Mouse (Mus musculus) bone marrow macrophage, adult 2 months (primary cell): Measurements from ENCODE around the gene Zfp365. TPM values are rescaled to one million over a fixed set of nuclear protein-coding genes. Genes with fewer than 3 reads are reported as not detected.

Source experiments
- H3K27ac ChIP-seq: 2 replicates; pipeline ENCODE4 v1.5.1; 2012; ENCODE audit warnings: low read depth, low read length; ENCODE audit not compliant: insufficient read depth
- H3K4me1 ChIP-seq: 2 replicates; pipeline ENCODE4 v1.6.1; 2012; ENCODE audit warnings: low read length; ENCODE audit not compliant: control insufficient read depth, insufficient read depth
- H3K4me3 ChIP-seq: 2 replicates; pipeline ENCODE4 v1.5.1; 2012; ENCODE audit warnings: mild to moderate bottlenecking, low read length, moderate library complexity; ENCODE audit not compliant: insufficient read depth
- CTCF ChIP-seq: IDR thresholded peaks from 2 replicates; pipeline ENCODE4 v1.5.1; 2012; ENCODE audit warnings: low read depth, mild to moderate bottlenecking, low read length, moderate library complexity
- POLR2A ChIP-seq: IDR thresholded peaks from 2 replicates; pipeline ENCODE4 v1.6.1; 2012; ENCODE audit warnings: mild to moderate bottlenecking, low read depth, low read length, borderline replicate concordance
- polyA plus RNA-seq: library from polyadenylated mRNA; stranded (reverse); fragments of >200 nt; gene quantifications from 2 replicates; pipeline ENCODE4 v1.2.4, GENCODE M21; 2012; ENCODE audit not compliant: missing spikeins, insufficient read depth, insufficient read length

Zfp365 gene
- polyA plus RNA-seq: not detected in 2 replicates

- peak within 1 kb of the TSS; percentile 77 for H3K4me3 ChIP-seq
- H3K27ac ChIP-seq: no peak within 1 kb of the TSS
- H3K4me1 ChIP-seq: no peaks in the 10 kb centered on the region
- no peak for TF ChIP-seq POLR2A
- no peak for TF ChIP-seq CTCF
Measured at GRCm38 (mm10) chr10:67912337-67912776, at the start of gene Zfp365. Gene Zfp365 (minus strand): TSS chr10:67912662.

GRCm38 (mm10) chr10:67959982-67960381 lies 47.5 kb upstream of the Zfp365 start:
- no peak overlapping the region for H3K4me3 ChIP-seq
- peak overlapping the region; percentile 64 for H3K27ac ChIP-seq
- peaks cover 12% of the 10 kb centered on the region for H3K4me1 ChIP-seq
- TF ChIP-seq POLR2A: no peak
- TF ChIP-seq CTCF: no peak

- Histone ChIP-seq H3K4me3 (no peak overlapping the region), H3K4me1 (peaks cover 12% of the 10 kb centered on the region), H3K27ac (no peak overlapping the region)
- TF ChIP-seq POLR2A (no peak), CTCF (no peak)
Measured at GRCm38 (mm10) chr10:67955982-67956381, 43.5 kb upstream of the Zfp365 start.

GRCm38 (mm10) chr10:67951690-67952089 lies 39.2 kb upstream of the Zfp365 start:
- no peak for TF ChIP-seq POLR2A
- no peak for TF ChIP-seq CTCF
- Histone ChIP-seq H3K4me3 (no peak overlapping the region), H3K4me1 (no peaks in the 10 kb centered on the region), H3K27ac (no peak overlapping the region)

- Histone ChIP-seq H3K4me1 (no peaks in the 10 kb centered on the region), H3K4me3 (no peak overlapping the region), H3K27ac (no peak overlapping the region)
- TF ChIP-seq CTCF: no peak
- TF ChIP-seq POLR2A: no peak
Measured at GRCm38 (mm10) chr10:67950059-67950748, 37.7 kb upstream of the Zfp365 start.

- Histone ChIP-seq H3K4me1 (no peaks in the 10 kb centered on the region), H3K27ac (no peak overlapping the region), H3K4me3 (no peak overlapping the region)
- TF ChIP-seq CTCF (no peak), POLR2A (no peak)
Measured at GRCm38 (mm10) chr10:67943513-67943912, 31.1 kb upstream of the Zfp365 start.

- no peak overlapping the region for H3K27ac ChIP-seq
- H3K4me1 ChIP-seq: peaks cover 4% of the 10 kb centered on the region; the same call in 1 of the 2 replicates
- no peak overlapping the region for H3K4me3 ChIP-seq
- TF ChIP-seq POLR2A: no peak
- no peak for TF ChIP-seq CTCF
Measured at GRCm38 (mm10) chr10:67939546-67939945, 27.1 kb upstream of the Zfp365 start.

- TF ChIP-seq CTCF (no peak), POLR2A (no peak)
- no peak overlapping the region for H3K27ac ChIP-seq
- H3K4me3 ChIP-seq: no peak overlapping the region
- H3K4me1 ChIP-seq: peaks cover 5% of the 10 kb centered on the region; the same call in 1 of the 2 replicates
Measured at GRCm38 (mm10) chr10:67937775-67938174, 25.3 kb upstream of the Zfp365 start.

- TF ChIP-seq CTCF (no peak), POLR2A (no peak)
- peaks cover 5% of the 10 kb centered on the region; the same call in 1 of the 2 replicates for H3K4me1 ChIP-seq
- no peak overlapping the region for H3K27ac ChIP-seq
- no peak overlapping the region for H3K4me3 ChIP-seq
Measured at GRCm38 (mm10) chr10:67936944-67937343, 24.5 kb upstream of the Zfp365 start.

- Histone ChIP-seq H3K4me1 (peaks cover 8% of the 10 kb centered on the region), H3K4me3 (no peak overlapping the region), H3K27ac (no peak overlapping the region)
- TF ChIP-seq POLR2A: no peak
- no peak for TF ChIP-seq CTCF
Measured at GRCm38 (mm10) chr10:67932780-67933179, 20.3 kb upstream of the Zfp365 start.
